Mouse (Mus musculus) kidney, adult 18-20 months (tissue): Measurements from ENCODE around the gene Pdss2.

Experiments used
- DNase-seq: peaks from one replicate; pipeline ENCODE4 v3.0.0; 2021

Gene Pdss2

DNA sequence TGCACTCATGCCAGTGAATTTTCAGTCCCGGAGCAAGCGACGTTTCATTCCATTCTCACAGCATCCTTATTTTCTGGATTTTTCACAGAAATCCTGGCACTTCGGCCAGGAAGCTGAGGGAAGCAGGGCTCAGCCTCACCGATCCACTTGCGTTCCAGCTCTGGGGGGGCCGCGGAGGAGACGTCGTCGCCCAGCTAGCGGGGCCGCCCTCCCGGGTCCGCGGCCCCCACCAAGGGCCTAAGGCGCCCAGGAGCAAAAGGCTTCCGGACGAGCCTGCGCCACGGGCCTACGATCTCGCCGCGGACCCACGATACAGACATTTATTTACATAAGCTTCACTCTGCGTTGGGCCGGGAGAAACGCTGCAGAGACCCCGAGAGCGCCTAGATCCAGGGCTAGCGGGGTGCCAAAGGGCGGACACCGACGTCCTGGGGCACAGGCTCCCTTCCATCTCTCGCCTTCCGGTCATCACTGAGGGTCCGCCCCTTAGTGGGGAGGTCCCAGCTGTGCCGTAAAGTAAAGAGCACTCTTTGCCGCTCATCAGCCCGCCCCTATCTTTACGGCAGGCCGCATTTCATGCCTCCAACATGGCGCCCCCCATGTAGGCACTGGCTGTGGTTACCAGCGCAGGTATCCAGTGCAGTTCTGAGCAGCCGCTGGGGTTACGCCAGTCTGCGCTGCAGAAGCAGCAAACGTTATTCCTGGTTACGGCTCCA lies at the start of gene Pdss2:
Gene Pdss2 (plus strand): TSS at position 577 of the 716 bp plus-strand sequence.
- DNase-seq: peak; percentile 95

DNA sequence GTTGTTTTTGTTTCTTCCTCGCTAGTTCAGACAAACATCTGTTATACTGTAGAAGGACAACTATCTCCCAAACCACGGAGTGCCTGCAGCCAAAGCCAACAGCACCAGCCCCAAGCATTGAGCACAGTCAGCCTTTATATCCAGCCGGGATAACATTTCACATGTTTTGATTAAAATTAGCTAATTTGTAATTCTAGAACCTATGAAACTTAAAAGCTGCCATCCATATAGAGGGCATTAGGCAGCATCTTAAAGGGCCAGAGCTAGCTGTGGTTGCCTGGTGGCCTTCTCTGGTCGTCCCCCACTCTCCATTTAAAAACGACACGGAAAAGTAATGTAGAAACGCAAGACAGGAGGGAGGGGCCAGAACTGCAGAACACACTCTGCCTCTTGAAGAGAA lies 49.2 kb upstream of the Pdss2 start:
- no peak for DNase-seq

DNA sequence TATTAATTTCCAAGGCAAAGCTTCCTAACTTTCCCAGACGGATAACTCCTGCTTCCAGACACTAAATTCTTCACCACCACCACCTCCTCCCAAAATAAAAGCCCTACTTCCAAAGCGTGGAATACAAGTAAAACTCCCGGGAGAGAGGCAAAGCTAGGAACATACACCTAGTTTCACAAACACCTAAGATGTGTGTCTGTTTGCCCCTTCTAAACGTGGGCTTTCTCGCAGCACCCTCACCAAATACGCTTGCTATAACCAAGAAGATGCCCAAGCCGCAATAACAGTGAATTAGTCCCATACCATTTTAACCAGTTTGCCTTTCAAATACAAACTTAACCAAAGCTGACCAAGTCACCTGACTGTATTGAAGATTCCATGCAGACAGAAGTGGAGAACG lies 48.7 kb upstream of the Pdss2 start:
- no peak for DNase-seq

DNA sequence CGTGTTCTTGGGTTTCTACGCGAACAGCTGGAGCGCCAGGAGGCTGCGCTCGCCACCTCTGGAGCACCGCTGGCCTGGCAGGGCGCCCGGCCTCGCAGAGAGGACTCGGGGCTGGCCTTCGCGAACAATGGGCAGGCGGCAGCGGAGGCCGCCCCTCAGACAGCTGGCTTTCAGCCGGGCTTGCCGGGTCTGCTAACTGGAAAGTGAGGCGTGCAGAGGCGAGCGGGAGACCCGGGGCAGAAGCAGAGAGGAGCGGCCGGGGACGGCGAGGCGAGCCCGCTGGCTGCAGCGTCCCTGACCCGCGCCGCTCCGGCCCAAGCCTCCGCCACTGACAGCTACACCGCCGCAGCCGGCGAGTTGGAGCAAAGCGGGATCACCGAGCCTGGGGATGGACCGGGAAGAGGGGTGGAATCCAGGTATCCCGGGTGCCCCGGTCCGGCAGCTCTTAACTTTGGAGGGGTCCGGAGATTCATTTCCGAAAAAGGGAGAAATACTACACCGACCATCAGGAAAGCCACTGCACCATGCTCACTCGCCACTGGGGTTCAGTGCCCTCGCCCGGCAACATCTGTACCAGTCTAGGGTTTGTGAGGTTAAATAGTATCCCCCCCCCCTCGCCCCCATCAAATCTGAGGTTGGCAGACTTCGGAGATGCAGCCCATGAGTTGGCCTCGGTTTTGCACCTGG lies 48.0 kb upstream of the Pdss2 start:
- DNase-seq: peak; percentile 69

GRCm38 (mm10) chr10:43173828-43174325 lies 47.4 kb upstream of the Pdss2 start:
- DNase-seq: peak; percentile 31

DNA sequence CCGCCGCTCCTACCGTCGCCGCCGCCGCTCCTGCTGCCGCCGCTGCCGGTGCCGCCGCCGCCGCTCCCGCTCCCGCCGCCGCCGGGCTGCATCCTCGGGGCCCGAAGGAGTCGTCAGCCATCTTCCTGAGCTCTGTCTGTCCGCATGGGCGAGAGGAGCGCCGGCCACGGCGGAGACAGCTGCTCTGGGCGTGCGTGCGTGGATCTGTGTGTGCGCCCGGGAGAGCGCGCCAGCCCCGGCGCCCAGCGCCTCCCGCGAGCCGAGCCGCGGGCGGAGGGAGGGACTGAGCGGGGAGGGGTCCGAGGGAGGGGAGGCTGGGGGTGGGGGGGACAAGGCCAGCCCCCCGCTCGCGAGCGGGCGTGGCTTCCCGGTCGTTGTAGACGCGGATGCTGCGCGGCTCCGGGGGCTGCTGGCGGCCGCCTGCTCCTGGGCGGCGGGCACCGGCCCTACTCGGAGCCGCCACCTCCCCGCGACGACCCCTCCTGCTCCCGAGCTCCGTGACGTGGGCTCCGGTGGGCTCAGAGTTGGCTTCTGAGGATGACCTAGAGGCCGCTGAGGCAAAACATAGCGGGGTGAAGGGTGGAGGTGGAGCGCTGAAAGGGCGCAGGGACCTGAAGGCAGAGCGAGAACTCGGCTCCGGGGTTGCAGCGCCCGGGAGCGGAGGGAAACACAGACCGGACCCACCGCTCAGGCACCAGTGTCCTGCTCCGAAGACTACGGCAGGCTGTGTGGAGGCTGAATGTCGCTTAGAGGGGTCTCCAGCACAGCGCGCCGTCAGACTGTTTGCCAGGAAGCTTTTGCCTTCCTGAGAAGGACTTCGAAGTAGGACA lies 46.7 kb upstream of the Pdss2 start, which contains the start of the genes Sobp and 9030612E09Rik:
Gene Sobp (minus strand): TSS at position 205 of the 830 bp plus-strand sequence.
Gene 9030612E09Rik (plus strand): TSS at position 379 of the 830 bp plus-strand sequence.
- DNase-seq: peak; percentile 38

- no peak for DNase-seq
Measured at GRCm38 (mm10) chr10:43175156-43175601, 46.1 kb upstream of the Pdss2 start.

DNA sequence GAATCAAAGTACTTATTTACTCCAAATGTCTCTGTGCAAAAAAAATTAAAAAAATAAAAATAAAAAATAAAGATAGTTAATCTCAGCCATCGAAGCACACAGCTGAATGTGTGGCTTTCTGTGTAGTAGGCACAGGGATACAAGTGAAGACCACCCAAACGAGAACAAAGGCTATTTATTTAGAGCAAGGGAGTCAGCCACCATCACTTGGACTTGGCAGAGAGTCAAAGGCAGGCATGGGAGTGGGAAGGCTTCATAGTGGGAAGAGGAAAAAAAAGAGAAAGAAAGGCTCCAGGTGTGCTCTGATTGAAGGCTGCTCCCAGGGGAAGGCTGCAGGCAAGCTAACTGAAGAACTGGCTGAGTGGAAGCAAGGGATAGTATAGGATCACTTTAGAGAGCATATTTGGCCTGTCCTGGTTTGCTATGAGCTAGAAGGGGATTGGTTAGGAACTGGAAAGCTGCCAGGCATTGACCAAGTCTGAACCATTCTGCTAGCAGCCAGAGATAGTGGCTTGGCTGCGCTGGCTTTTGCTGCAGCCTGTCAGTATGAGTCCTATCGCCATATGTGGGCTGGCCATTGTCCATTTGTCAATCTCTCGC lies 40.9 kb upstream of the Pdss2 start:
- no peak for DNase-seq

GRCm38 (mm10) chr10:43200206-43200605 lies 21.1 kb upstream of the Pdss2 start:
- no peak for DNase-seq

- no peak for DNase-seq
Measured at GRCm38 (mm10) chr10:43203865-43204264, 17.4 kb upstream of the Pdss2 start.

- peak; percentile 22 for DNase-seq
Measured at GRCm38 (mm10) chr10:43211866-43212265, 9.4 kb upstream of the Pdss2 start.

DNA sequence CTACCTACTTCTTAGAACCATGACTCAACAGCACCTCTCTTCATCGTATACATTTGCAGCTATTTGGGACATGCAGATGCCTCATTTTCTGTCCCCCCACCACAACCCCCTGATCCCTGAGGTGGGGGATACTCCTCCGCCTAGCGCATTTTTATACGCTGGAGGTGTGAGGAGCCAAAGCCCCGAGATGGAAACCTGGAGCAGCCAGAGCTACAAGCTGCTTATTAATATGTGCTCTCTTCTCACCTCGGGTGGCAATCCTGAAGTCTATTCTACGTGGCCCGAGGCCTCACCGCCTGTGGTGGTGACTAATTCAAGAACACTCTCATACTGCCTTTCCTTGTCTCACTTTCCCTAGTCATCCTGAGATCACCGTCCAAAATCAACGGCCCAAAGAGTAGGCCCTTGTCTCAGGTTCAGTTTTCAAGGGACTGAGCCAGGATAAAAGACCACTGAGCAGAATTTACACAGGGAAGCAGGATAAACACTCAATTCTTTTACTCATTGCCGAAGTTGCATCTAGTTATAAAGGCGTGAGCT lies 3.9 kb upstream of the Pdss2 start:
- DNase-seq: no peak

- DNase-seq: no peak
Measured at GRCm38 (mm10) chr10:43220479-43220878, 807 bp upstream of the Pdss2 start.

GRCm38 (mm10) chr10:43221659-43222058 lies 373 bp downstream of the Pdss2 start:
- DNase-seq: no peak

GRCm38 (mm10) chr10:43223391-43223790 lies 2.1 kb downstream of the Pdss2 start:
- no peak for DNase-seq

- DNase-seq: no peak
Measured at GRCm38 (mm10) chr10:43226391-43226790, 5.1 kb downstream of the Pdss2 start.

DNA sequence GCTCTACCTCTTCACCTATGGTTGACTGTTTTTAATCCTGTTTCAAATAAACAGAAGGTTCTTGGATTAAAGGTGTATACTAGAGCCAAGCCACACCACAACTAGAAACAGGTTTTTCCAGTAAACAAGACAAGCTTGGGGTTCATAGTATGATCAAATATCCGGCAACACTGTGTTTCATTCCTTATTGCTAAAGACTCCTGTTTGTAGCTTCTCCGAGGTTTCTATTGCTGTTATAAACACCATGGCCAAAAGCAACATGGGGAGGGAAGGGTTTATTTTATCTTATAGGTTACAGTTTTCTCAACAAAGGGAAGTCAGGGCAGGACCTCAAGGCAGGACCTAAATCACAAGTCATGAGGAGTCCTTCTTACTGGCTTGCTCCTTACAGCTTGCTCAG lies 8.0 kb downstream of the Pdss2 start:
- DNase-seq: no peak

DNA sequence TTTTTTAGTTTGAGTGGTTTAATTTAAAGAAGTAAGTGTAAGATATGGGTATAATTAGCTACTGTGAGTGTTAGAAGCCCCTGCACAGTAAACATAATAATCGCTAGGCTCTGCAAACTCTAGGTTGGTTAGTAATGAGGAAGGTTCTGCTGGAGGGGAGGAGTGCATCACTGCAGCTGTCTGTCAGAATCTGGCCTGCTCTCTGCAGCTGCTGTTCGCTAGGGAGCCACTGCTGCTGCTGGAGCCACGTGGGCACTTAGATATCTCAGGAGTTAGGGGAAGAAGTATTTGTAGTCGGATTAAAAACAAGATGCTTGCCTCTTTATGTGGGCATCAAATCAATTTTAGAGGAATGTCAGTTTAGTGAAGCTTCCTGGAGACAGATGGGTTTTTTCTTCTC lies 13.2 kb downstream of the Pdss2 start:
- no peak for DNase-seq

GRCm38 (mm10) chr10:43235011-43235410 lies 13.7 kb downstream of the Pdss2 start:
- no peak for DNase-seq

DNA sequence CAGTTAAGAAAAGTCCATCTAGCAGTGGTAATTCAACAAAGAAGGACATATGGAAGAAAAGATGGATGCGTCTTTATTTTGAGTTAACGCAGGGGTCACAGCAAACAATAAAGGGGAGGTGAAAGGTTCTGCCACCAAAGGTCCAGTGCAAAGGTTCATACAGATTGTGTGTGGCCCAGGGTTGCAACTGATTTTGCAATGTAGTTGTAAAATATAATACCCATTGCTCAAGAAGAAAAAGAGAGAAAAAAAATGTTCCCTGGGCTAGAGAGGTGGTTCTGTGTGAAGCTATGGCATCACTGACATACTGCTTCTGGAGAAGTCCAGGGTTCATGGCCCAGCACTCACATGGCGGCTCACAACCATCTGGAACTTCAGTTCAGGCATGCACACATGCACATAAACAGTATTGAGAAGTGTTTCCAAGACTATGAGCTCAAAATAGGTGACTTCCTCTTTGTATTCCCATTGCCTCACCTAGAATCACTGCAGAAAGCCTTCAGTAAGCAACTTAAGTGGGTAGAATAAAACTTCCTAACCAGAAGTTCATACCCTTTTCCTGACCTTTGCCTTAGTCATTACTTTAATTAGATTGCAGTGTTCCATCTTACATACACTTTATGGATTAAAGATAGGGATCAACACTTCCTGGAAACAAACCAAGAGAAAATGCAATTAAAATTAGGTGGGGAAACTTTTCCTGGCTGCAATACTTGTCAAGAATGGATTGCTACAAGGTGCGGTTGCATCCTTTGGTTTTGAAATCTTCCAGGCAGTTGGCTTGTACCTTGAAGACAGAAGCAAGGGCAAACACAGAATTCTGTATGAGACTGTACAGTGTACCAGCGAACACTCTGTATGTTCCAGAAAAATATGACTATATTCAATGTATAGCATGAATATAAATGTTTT lies 14.7 kb downstream of the Pdss2 start:
- no peak for DNase-seq

DNA sequence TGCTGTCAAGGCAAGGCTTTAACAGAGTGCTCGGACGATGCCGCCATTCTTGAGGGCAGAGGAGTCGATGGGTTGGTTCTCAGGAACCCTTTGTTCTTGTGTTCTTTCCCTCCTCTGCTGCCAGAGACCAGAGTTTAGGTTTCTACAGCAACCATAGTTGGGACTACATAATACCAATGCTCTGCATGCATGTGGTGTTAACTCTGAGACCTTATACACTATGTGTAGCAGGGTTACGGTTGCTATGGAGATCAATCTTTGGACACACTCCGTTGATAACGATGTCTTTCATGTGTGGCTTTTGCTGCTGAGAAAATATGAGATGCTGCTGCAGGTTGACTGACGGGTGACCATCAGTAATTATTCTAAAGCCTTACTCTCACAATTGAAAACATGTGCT lies 20.9 kb downstream of the Pdss2 start:
- no peak for DNase-seq
